Mouse (Mus musculus): ENCODE results near the gene Tshr. TPM values are rescaled to one million over a fixed set of nuclear protein-coding genes. Genes with fewer than 3 reads are reported as not detected.

Tshr gene
- polyA plus RNA-seq, 1 experiment = 1.4 TPM

- Histone ChIP-seq H3K27me3 (replicated peaks; ENCODE audit: control insufficient read depth, insufficient read depth, low read length) (no peaks in the 10 kb centered on the region), H3K27ac (ENCODE audit: insufficient read depth, low read depth, low read length) (no peak overlapping the region), H3K4me1 (ENCODE audit: control insufficient read depth, insufficient read depth, low read length) (peaks cover 4% of the 10 kb centered on the region; the same call in 1 of the 2 replicates), H3K4me3 (ENCODE audit: insufficient read depth, low read depth, low read length) (no peak overlapping the region), H3K36me3 (ENCODE audit: control insufficient read depth, insufficient read depth, low read length) (no peaks in the 10 kb centered on the region)
- TF ChIP-seq CTCF (conservative IDR thresholded peaks at IDR 0.05; ENCODE audit: insufficient read depth, insufficient read length, low read depth, low read length) (no peak), POLR2A (IDR thresholded peaks at IDR 0.05; ENCODE audit: low read depth, low read length) (no peak)
- WGBS = 74% methylated on average over 3 of the region's 3 CpGs
- DNase-seq = no peak
These were observed 207.8 kb downstream of the Tshr start for GRCm38 (mm10) chr12:91592128-91592527.

Other genes with a start within 250 kb of the Tshr start
- gene Cep128, start 154 bp upstream of the Tshr start, polyA plus RNA-seq (2012; rRNA removed) = 1.6 and 2.4 TPM in 2 replicates
- gene Gtf2a1, start 205.9 kb downstream of the Tshr start, polyA plus RNA-seq (2012; rRNA removed) = 12.4 and 14.2 TPM in 2 replicates

All from kidney, adult 2 months (tissue).